Mouse (Mus musculus) thymus, postnatal 25 days (tissue): ENCODE results near the gene Rnf144a.
A peak's percentile ranks its signal among the peaks of the same experiment; 100 is the strongest.
"Not testable (repeated sequence)": the region's sequence is repeated elsewhere in the genome, so short reads cannot be mapped to it uniquely, and the experiment has no call there.

ENCODE experiments used
- DNase-seq: peaks from one replicate; pipeline ENCODE4 v3.0.0; 2022

The Rnf144a gene

DNA sequence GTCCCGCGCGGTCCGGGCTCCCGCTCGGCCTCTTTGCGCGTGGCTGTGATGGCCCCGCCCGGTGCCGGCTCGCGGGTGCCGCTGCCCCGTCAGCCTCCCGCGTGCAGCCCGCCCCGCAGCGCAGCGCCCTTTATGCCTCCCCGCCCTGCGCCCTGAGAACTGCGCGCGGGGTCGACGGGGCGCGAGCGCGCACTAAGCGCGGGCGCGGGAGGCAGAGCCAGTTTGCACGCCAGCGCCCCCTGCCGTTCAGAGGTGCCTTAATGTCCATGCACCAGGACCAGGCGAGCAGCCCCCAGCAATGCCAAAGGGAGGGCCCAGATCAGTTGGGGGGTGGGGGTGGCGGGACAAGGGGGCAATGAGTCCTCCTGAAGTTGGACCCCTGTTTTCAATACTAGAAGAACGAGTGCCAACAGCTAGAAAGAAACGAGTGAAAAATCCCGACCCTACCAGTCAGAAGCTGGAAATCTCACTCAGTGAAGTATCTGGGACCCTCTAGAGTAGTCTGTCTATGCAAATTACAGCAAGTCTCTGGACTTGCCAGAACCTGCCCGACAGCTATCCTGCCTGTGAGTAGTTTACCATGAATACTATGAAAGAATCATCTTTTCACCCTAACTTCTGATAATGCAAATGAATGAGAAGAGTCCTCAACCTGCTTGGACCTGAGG lies at the start of gene Rnf144a:
Rnf144a (minus strand) TSS at position 151 of the 668 bp plus-strand sequence.
- DNase-seq, result peak; percentile 93

- no peak for DNase-seq
Observed at GRCm38 (mm10) chr12:26460091-26460490, 45.0 kb upstream of the Rnf144a start.

DNA sequence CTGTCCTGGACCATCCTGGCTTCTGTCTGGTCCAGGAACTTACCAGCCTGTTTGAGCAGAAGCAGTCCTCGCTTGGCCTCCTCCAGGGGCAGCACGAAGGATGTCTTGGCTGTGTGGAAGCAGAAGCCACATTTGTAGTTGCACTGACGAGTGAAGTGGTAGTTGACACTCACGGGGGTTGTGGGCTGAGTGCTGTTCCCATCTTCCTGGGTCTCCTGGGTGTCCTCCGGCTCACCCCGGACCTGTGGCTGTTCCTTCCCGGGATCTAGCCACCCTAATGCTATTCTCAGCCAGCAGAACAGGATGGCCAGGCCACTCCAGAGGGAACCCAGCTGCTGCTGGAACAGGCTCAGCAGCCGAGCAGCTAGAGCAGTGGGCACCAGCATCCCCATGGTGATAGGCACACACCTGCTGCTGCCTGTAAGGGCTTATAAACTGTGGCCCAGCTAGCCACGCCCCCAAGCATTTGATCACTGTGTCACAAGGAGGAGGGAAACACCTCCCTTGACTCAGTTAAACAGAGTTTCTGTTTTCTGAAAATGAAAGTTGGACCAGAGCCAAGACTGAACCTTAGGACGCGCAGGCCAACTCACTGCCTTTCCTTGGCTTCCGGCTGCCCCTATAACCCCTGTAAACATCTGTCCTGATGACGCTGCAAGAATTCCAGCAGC lies 41.1 kb upstream of the Rnf144a start, which contains the start of gene Rsad2:
Rsad2 (minus strand) TSS at position 425 of the 671 bp plus-strand sequence.
- peak; percentile 89 for DNase-seq

DNA sequence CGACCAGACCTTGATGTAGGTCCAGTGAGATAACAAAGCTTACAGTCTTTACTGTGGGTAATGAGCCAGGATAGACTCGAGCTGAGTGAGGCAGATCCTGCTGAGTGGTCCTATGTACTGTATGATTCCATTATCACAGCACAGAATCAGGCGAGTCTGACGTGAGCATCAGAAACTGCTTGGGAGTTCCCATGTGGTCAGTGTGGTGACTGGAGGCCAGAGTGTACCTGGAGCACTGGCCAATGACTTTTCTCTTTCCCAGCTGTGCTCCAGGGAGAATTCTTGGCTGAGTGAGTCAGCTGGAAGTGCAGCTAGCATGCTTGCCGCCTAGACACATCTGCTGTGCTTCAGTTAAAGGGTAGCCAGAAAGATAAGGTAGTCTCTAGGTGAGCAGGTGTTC lies 39.6 kb upstream of the Rnf144a start:
- DNase-seq, result no peak

GRCm38 (mm10) chr12:26452951-26453350 lies 37.9 kb upstream of the Rnf144a start:
- DNase-seq, result no peak

DNA sequence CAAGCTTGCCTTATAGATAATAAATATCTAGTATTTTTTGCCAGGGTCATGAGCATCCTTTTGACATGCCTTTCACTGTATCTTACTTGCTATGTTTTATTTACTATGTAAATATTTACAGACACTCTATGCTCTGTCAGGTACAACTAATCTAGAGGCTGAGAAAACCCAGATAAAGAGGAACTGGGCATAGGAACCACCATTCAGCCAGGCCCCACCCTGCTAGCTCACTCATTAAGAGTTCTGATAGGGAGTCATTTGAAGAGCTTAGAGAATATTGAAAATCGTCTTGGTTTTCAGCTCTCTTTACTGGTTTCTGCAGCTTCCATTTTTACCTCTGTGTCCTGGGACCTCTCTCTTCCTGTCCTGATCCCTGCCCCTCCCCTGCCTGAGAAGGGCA lies 36.1 kb upstream of the Rnf144a start:
- no peak for DNase-seq

DNA sequence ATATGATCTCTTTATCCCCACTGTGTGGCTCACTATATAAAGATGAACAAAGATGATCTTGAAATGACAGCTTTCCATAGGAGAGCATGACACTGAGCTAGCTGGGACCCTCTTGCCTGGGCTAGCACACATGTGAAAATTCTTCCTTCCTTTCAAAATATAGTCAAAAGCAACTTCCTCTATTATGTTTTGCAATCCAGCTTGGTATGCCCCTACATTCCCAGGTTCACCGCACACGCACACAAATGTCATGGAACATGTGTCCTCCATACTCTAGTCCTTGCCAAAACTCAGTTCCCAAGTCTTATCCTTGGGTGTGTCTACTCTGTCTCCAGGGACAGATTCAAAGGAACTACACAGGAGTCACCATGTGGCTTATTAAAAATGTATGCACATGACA lies 34.4 kb upstream of the Rnf144a start:
- DNase-seq, result no peak

DNA sequence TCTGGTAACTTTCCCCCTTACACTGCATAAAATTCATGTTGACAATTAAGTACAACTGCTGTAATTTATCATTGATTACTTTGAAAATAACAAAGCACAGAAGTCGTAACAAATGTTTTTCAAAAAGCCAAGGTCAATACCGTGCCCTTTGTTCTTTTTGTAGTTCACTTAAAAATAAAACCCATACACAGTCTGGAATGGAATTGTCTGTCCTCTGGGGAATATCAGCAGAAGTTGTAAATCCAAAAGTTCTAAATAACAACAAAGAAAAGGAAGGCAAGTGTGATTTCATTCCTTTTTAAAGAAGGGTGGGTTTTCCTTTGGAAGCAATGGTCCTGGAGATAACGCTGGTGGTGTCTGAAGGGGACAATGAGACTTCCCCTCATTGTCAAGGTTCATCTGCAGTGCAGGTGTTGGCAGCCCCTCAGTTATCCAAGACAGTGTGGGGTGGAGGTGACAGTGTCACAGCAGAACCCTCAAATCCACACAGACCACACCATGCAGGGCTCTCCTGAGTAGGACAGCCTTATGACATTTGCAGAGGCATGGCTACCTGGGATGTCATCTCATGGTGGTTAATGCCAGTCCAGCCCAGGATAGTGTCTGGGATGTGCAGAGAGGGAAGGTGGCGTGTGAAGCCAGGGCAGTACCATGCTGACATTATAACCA lies 31.5 kb upstream of the Rnf144a start:
- DNase-seq, result no peak

- no peak for DNase-seq
Observed at GRCm38 (mm10) chr12:26444511-26444910, 29.5 kb upstream of the Rnf144a start.

- DNase-seq, result peak; percentile 57
Observed at GRCm38 (mm10) chr12:26444054-26444453, 29.0 kb upstream of the Rnf144a start.

DNA sequence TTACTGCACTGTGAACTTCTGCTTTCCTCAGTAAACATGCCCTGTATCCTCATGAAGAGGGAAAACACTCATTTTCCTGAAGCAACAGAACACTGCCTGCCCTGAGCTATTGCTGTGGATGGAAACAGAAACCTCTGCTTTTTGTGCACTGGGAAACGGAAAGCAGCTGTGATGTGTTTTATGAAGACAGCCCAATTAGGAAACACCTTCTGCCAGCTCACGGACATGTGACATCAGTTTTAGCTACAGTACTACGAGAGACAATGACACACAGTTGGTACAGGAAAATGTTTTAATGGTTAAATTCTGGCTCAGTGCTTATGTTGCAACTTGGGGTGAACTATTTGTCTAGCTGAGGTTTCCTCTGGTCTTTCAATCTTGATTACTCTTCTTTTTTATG lies 24.3 kb upstream of the Rnf144a start:
- DNase-seq, result no peak

- no peak for DNase-seq
Observed at GRCm38 (mm10) chr12:26437950-26438349, 22.9 kb upstream of the Rnf144a start.

DNA sequence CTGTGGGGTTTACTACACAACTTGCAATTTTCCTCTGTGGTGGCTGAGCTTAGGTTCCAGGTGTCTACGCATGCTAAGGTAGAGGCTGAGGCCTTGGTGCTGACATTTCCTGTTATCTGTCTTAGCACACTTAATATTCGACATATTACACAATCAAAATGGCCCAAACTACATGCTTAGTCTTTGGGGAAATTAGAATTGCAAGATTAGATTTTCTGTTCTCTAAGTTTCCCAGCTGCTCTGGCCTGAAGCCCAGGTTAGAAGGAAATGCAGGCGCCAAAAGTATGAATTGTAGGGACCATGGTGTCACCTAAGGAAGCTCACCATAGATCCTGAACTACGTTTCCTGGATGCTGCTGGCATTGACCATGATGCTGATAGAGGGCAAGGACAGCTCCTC lies 21.3 kb upstream of the Rnf144a start:
- no peak for DNase-seq

GRCm38 (mm10) chr12:26428771-26429170 lies 13.7 kb upstream of the Rnf144a start:
- DNase-seq, result not testable (repeated sequence)

DNA sequence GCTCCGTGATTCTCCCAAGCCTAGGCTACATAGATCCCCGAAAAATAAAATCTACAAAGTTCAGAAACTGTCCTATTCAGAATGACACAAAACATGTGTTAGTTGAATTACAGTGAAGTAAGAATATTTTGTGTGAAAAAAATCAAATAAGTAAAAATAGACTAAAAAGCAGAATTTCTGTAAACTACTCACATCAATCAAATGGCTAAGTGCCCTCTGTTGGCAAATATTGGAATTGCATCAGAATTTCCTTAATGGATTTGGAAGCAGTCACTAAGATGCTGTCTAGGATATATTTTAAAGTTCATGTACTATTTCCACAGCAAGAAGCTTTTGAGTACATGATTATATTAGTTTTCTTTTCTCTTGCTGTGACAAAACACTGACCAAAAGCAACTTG lies 9.8 kb upstream of the Rnf144a start:
- no peak for DNase-seq

- DNase-seq, result no peak
Observed at GRCm38 (mm10) chr12:26418322-26418721, 3.3 kb upstream of the Rnf144a start.

DNA sequence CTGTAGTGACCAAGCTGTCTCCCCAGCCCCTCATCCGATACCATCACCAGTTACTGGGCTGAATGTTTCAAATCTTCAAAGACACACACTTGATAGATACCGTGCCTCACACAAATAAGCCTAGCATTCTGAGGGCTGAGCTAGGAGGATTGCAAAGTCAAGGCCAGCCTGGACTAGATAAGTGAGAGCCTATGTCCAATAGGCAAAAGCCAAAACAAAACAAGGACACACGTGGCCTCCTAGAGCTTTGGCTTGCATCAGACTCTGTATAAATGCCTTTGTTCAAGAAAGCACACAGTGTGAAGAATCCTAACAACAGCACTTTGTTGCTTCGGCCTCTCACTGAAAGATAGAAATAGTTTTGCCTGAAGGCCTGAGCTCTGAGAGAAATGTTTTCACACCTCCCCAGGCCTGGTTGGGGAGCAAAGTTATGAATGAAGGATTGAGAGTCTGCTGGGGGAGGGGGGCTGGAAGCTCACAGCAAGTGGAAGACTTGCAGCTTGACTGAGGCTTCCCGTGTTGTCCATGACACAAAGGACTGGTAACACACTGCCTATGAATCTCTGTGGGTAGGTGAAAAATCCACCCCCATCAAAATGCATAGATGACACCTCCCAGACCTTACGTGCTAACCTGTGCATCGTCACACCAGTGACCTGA lies 1.7 kb upstream of the Rnf144a start:
- no peak for DNase-seq

GRCm38 (mm10) chr12:26414451-26415103 lies 477 bp downstream of the Rnf144a start:
- peak; percentile 43 for DNase-seq

GRCm38 (mm10) chr12:26413961-26414411 lies 1.1 kb downstream of the Rnf144a start:
- no peak for DNase-seq

- DNase-seq, result no peak
Observed at GRCm38 (mm10) chr12:26412802-26413201, 2.3 kb downstream of the Rnf144a start.

GRCm38 (mm10) chr12:26411841-26412450 lies 3.1 kb downstream of the Rnf144a start:
- no peak for DNase-seq

DNA sequence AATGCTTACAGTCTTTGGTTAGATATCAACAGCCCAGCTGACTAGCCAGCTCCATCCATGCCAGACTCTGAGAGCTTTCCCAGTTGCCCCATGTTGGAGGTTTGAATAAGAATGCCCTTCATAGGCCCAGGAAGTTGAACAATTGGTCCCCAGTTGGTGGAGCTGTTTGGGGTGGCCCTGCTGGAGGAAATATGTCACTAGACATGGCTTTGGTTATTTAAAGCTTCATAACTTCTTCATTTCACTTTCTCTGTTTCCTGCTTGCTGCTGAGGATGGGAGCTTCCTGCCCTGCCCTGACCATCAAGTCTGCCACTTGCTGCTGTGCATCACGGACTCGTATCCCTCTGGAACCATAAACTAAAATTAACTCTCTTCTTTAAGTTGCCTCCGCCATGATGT lies 4.6 kb downstream of the Rnf144a start:
- DNase-seq, result no peak
